Mouse (Mus musculus) hindbrain, embryonic 11.5 days (tissue): Measurements from ENCODE around the gene AI854703. TPM values are rescaled to one million over a fixed set of nuclear protein-coding genes. Genes with fewer than 3 reads are reported as not detected.
A peak's percentile ranks its signal among the peaks of the same experiment; 100 is the strongest.

ENCODE experiments used
- ATAC-seq: fragments of 200-750 bp; cut with Nextera tagmentation; 2 replicates; pipeline ENCODE4 v1.8.0; 2017; ENCODE audit warnings: mild to moderate bottlenecking, moderate TSS enrichment, moderate library complexity; ENCODE audit not compliant: low FRiP score
- DNase-seq: peaks from one replicate; pipeline ENCODE4 v3.0.0-alpha.2; 2015; ENCODE audit warnings: low spot score
- H3K27ac ChIP-seq: fragments of 300-500 bp; sonication (generic); 2 replicates; pipeline ENCODE4 v1.5.1; 2014; ENCODE audit warnings: mild to moderate bottlenecking, low read depth, low read length
- H3K27me3 ChIP-seq: fragments of 300-500 bp; sonication (generic); 2 replicates; pipeline ENCODE4 v1.6.1; 2014; ENCODE audit warnings: mild to moderate bottlenecking, low read length, moderate library complexity, mixed read lengths; ENCODE audit not compliant: control insufficient read depth, insufficient read depth
- H3K36me3 ChIP-seq: fragments of 300-500 bp; sonication (generic); 2 replicates; pipeline ENCODE4 v1.6.1; 2014; ENCODE audit warnings: mild to moderate bottlenecking, low read length, moderate library complexity, mixed read lengths; ENCODE audit not compliant: control insufficient read depth, insufficient read depth
- H3K4me1 ChIP-seq: fragments of 300-500 bp; sonication (generic); replicated peaks from 2 replicates; pipeline ENCODE4 v1.6.1; 2014; ENCODE audit warnings: low read length, mixed read lengths; ENCODE audit not compliant: control insufficient read depth, insufficient read depth
- H3K4me2 ChIP-seq: fragments of 300-500 bp; sonication (generic); replicated peaks from 2 replicates; pipeline ENCODE4 v1.6.1; 2014; ENCODE audit warnings: mild to moderate bottlenecking, low read depth, low read length
- H3K4me3 ChIP-seq: fragments of 300-500 bp; sonication (generic); 2 replicates; pipeline ENCODE4 v1.5.1; 2014; ENCODE audit warnings: low read depth, low read length
- H3K9ac ChIP-seq: fragments of 300-500 bp; sonication (generic); 2 replicates; pipeline ENCODE4 v1.6.1; 2014; ENCODE audit warnings: low read depth, low read length
- H3K9me3 ChIP-seq: fragments of 300-500 bp; sonication (generic); 2 replicates; pipeline ENCODE4 v1.6.1; 2016; ENCODE audit warnings: low read length; ENCODE audit not compliant: control insufficient read depth
- WGBS: fragments of 180-500 bp; shearing (Covaris S2); extraction: QIAGEN DNeasy Blood & Tissue Kit; methylation state at CpG from one replicate; pipeline ENCODE4 v1.1.7; 2014; 5-methylcytosine and 5-hydroxymethylcytosine counted together
- polyA plus RNA-seq: library from polyadenylated mRNA; unstranded; fragments of >200 nt; fragmentation: Nextera tagmentation; extraction: Ambion mirVana; gene quantifications from 2 replicates; pipeline ENCODE4 v1.2.1, GENCODE M21; 2014

Gene AI854703
- polyA plus RNA-seq, 1 experiment from 2014 or later, result 1.2 TPM

DNA sequence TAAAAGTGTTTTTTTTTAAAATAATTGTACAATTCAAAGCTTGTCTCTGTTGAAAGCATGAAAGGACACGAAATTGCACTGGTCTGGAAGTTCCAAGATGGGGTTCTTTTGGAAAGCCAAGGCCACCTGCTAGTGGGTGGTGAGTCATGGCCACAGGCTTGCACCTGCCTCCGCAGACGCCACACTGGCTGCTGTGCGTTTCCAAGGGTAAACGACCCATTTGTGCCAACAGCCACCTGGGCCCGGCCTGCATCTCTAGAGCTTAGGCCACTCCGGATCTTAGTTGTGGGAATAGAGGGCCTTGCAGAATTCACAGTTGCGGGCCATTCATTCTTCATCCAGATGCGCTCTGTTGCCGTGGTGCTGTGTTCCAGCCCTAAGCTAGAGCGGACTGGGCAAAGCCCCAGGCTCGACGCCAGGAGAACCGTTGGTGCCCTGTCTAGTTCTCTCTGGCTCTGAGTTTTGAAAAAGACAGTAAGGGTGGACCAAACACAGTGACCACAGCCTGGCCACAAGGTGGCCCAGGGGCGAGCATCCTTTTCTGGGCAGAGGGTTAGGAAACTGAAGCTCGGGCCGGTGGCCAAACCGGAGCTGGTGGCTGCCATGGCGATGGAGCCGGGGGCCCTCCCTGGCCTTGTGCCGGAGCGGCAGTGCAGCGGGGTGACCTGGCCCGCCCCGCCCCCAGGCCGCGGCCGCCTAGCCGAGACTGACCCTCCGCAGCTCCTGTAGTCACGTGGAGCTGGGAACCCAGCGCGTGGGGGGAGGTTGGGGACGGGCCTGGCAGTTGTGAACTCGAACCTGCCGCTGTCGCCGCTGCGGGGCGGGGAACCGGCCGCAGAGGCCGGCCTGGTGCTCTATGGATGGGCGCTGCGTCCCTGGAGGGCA, 33.2 kb upstream of the AI854703 start, which contains the start of the genes Repin1 and Gm44965:
Repin1 (plus strand) TSS at position 726 of the 885 bp plus-strand sequence.
Gm44965 (plus strand) TSS at position 784 of the 885 bp plus-strand sequence.
- Histone ChIP-seq H3K4me1 (0 out of 2 replicates have a peak, but pooled peaks cover 5% of the 10 kb centered on the region), H3K4me3 (peak within 1 kb of the TSS; percentile 86), H3K9ac (peak within 1 kb of the TSS; percentile 87), H3K27me3 (no peaks in the 10 kb centered on the region), H3K4me2 (peak within 1 kb of the TSS; percentile 63), H3K36me3 (peaks cover 18% of the 10 kb centered on the region), H3K27ac (peak within 1 kb of the TSS; percentile 85), H3K9me3 (no peaks in the 10 kb centered on the region)
- 8% methylated on average over 37 of the region's 45 CpGs for WGBS
- DNase-seq (peak; percentile 92), ATAC-seq (peak; percentile 96)

DNA sequence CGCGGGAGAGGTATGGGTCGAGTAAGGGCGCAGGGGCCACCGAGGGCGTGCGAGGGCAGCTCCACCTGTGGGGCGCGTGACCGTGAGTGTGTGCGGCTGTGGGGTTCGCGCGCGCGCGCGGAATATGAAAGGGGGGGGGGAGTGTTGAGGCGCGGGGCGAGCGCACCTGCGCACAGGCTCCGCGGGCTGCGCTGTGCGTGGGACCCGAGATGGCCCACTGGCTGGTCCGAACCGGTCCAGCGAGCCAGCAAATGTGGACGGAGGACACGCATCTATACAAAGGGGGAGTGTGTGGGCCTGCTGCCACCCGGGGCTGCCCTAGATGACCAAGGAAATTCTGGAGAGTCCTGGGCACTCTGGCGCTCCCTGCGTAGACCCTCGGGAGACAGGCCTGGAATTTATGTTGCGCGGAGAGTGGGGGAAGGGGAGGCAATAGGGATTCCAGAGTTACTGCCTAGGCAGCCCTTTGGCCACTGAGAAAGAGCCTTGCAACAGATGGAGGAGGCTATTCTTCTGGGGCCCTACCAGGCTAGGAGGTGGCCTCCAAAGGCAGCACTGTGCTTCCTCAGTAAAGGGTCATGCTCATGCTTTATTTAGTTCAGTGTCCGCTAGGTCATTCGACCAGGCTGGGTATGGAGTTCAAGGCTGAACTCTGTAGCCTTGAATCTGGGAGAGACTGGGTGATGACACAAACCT, 32.4 kb upstream of the AI854703 start:
- Histone ChIP-seq H3K36me3 (peaks cover 18% of the 10 kb centered on the region), H3K4me3 (peak overlapping the region; percentile 86), H3K9ac (peak overlapping the region; percentile 87), H3K27ac (peak overlapping the region; percentile 85), H3K9me3 (no peaks in the 10 kb centered on the region), H3K4me1 (0 out of 2 replicates have a peak, but pooled peaks cover 5% of the 10 kb centered on the region), H3K4me2 (peak overlapping the region; percentile 63), H3K27me3 (no peaks in the 10 kb centered on the region)
- ATAC-seq (peak; percentile 80), DNase-seq (peak; percentile 77)
- WGBS, result under 1% methylated on average over 40 of the region's 41 CpGs

DNA sequence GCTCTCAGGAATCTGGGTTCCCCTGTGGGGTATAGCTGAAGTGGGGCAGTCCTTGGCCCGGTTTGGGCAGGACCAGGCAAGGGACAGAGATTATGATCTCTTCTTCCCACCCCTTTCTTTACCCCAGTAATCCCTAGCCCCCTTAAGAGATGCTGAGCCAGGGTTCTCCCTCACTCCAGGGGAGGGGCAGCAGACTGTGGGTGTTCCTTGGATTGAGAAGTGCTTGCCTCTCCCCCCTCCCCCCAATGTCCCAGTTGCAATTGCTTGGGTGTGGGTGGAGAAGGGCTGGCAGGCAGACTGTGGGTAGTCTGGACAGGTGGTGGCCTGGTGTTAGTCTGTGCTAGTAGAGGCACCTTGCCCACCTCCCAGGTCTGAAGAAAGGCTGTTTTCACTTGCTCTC, 31.3 kb upstream of the AI854703 start:
- Histone ChIP-seq H3K27ac (no peak overlapping the region), H3K9me3 (no peaks in the 10 kb centered on the region), H3K4me3 (peak overlapping the region; percentile 86), H3K9ac (peak overlapping the region; percentile 87; the same call in 1 of the 2 replicates), H3K4me2 (peak overlapping the region; percentile 63), H3K4me1 (0 out of 2 replicates have a peak, but pooled peaks cover 5% of the 10 kb centered on the region), H3K27me3 (no peaks in the 10 kb centered on the region), H3K36me3 (peaks cover 21% of the 10 kb centered on the region)
- 100% methylated on average over 1 of the region's 1 CpGs for WGBS
- no peak for ATAC-seq
- no peak for DNase-seq

DNA sequence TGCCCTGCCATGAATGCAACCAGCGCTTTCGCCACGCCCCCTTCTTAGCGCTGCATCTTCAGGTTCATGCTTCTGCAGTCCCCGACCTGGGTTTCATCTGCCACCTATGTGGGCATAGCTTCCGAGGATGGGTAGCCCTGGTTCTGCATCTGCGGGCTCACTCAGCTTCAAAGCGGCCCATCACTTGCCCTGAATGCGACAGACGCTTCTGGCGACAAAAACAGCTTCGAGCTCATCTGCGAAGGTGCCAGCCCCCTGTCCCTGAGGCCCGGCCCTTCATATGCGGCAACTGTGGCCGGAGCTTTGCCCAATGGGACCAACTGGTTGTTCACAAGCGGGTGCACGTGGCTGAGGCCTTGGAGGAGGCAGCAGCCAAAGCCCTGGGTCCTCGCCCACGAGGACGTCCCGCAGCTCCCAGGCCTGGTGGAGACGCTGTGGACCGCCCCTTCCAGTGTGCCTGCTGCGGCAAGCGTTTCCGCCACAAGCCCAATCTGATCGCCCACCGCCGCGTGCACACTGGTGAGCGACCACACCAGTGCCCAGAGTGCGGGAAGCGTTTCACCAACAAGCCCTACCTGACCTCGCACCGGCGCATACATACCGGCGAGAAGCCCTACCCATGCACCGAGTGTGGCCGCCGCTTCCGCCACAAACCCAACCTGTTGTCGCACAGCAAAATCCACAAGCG, 29.9 kb upstream of the AI854703 start:
- 0 out of 2 replicates have a peak, but pooled peaks cover 8% of the 10 kb centered on the region for H3K4me1 ChIP-seq
- no peaks in the 10 kb centered on the region for H3K27me3 ChIP-seq
- no peak for DNase-seq
- no peaks in the 10 kb centered on the region for H3K9me3 ChIP-seq
- 95% methylated on average over 45 of the region's 45 CpGs for WGBS
- no peak overlapping the region for H3K4me2 ChIP-seq
- H3K27ac ChIP-seq, result no peak overlapping the region
- no peak overlapping the region for H3K4me3 ChIP-seq
- no peak for ATAC-seq
- peaks cover 21% of the 10 kb centered on the region for H3K36me3 ChIP-seq
- no peak overlapping the region for H3K9ac ChIP-seq

DNA sequence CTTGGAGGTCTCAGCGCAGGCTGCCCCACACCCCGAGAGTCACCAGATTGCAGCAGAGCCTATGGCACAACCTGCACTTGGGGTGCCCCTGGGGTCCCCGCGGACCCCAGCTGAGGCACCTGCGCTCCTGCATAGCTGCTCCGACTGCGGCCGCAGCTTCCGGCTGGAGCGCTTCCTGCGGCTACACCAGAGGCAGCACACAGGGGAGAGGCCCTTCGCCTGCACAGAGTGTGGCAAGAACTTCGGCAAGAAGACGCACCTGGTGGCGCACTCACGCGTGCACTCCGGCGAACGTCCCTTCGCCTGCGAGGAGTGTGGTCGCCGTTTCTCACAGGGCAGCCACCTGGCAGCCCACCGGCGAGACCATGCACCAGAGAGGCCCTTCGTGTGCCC, 29.3 kb upstream of the AI854703 start:
- 97% methylated on average over 26 of the region's 27 CpGs for WGBS
- ATAC-seq, result no peak

DNA sequence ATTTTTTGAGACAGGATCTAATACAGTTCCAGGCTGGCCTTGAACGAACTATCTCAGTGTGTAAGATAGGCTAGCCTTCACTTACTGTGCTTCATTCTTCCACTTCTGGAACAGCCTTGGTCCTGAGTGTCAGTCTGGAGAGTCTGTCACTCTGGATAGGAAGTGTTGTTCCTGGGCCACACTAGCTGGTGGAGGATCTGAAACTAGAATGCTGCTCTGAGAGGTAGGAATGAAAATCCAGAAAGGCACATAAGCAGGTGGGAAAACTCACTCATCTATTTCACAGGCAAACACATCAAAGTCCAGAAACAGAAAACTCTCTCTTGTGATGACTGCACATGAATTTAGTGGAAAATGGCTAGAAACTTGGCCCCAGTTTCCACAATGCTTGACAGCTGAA, 26.0 kb upstream of the AI854703 start:
- H3K36me3 ChIP-seq, result peaks cover 21% of the 10 kb centered on the region
- no peaks in the 10 kb centered on the region for H3K27me3 ChIP-seq
- H3K4me1 ChIP-seq, result 0 out of 2 replicates have a peak, but pooled peaks cover 3% of the 10 kb centered on the region
- 90% methylated on average over 1 of the region's 1 CpGs for WGBS
- DNase-seq (no peak), ATAC-seq (no peak)
- no peak overlapping the region for H3K9ac ChIP-seq
- H3K9me3 ChIP-seq, result no peaks in the 10 kb centered on the region
- no peak overlapping the region for H3K4me2 ChIP-seq
- H3K27ac ChIP-seq, result 0 out of 2 replicates have a peak overlapping the region, but pooled peaks have one; percentile 86
- H3K4me3 ChIP-seq, result no peak overlapping the region

More for the DNA sequence above, 29.3 kb upstream of the AI854703 start:
- no peak overlapping the region for H3K4me2 ChIP-seq
- H3K4me3 ChIP-seq, result no peak overlapping the region
- peaks cover 21% of the 10 kb centered on the region for H3K36me3 ChIP-seq
- DNase-seq, result no peak
- H3K9ac ChIP-seq, result no peak overlapping the region
- H3K27ac ChIP-seq, result no peak overlapping the region
- H3K9me3 ChIP-seq, result no peaks in the 10 kb centered on the region
- H3K4me1 ChIP-seq, result 0 out of 2 replicates have a peak, but pooled peaks cover 8% of the 10 kb centered on the region
- no peaks in the 10 kb centered on the region for H3K27me3 ChIP-seq

DNA sequence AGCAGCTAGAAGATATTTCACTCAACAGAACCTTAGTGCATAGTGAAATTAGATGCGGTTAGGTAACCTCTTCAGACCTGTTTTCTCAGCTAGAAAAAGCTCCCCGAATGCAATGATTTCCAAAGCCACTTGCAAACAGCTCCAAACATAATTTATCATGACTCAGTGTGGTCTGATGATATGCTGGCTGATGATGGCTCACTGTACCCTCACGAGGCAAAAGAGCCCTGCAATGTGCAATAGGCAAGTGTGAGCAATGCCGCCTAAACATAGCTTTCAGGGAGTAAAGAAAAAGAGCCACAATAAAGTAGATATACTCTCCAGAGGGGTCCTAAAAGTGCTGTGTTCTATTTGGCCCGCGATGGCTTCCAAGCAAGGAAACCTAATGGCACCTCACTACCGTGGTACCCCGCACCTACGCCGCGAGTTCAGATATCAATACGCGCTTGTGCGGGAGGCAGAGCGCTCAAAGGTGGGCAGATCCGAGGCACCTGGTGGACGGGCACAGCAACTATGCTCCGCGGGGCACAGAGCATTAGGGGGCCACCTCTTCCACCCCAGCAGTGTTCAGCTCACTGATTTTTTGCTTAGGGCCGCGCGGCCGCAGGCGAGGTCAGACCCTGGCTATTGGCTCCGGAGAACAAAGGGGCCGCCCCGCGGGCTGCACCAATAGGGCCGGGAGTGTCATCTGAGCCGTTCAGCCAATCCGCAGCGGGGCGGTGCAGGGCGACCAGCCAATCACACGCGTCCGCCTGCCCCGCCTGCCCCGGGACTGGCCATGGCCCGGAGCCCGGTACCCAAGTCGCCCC, 25.1 kb upstream of the AI854703 start, which contains the start of gene Zfp775:
Zfp775 (plus strand) TSS at position 793 of the 809 bp plus-strand sequence.
- H3K27ac ChIP-seq, result peak within 1 kb of the TSS; percentile 86
- 0 out of 2 replicates have a peak, but pooled peaks cover 3% of the 10 kb centered on the region for H3K4me1 ChIP-seq
- DNase-seq (peak; percentile 95), ATAC-seq (peak; percentile 99)
- 6% methylated on average over 41 of the region's 42 CpGs for WGBS
- H3K27me3 ChIP-seq, result no peaks in the 10 kb centered on the region
- no peaks in the 10 kb centered on the region for H3K9me3 ChIP-seq
- peak within 1 kb of the TSS; percentile 86 for H3K4me2 ChIP-seq
- H3K36me3 ChIP-seq, result peaks cover 17% of the 10 kb centered on the region
- peak within 1 kb of the TSS; percentile 80 for H3K4me3 ChIP-seq
- peak within 1 kb of the TSS; percentile 92 for H3K9ac ChIP-seq
